Mouse (Mus musculus): Measurements from ENCODE around the gene Tfrc.

DNA sequence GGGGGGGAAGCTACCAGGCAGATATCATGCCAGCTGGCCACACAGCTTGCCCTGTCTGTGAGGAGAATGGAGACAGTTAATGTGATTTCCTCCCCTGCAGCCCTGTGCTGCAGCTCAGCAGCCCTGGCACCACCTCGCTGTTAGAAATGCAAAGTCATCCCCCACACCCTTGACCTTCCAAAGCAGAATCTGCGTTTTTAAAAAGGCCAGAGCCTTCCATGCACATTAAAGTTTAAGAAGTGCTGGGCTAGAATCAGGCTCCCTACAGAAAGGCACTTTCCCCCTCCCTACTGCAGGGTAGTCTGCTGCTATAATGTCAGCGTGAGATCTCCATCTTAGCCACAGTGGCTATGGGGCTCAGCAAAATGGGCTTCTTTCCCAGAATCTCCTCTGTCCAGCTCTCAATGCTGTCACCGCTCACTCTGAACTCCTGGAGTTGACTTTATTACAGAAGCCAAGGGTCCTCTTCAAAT, 10.8 kb upstream of the Tfrc start:
- TF ChIP-seq RCOR1 (conservative IDR thresholded peaks at IDR 0.05; ENCODE audit: low read depth, low read length) (no peak), CTCF (conservative IDR thresholded peaks at IDR 0.05 in 1 of 2, IDR thresholded peaks at IDR 0.05 in 1 of 2; ENCODE audit: low read depth in 2 of 2, low read length in 2 of 2) (no peak), EP300 (IDR thresholded peaks at IDR 0.05; ENCODE audit: low read length) (no peak), POLR2A (IDR thresholded peaks at IDR 0.05; ENCODE audit: low read depth, low read length) (no peak), MXI1 (IDR thresholded peaks at IDR 0.05; ENCODE audit: low read depth, low read length) (no peak), E2F4 (IDR thresholded peaks at IDR 0.05; ENCODE audit: insufficient replicate concordance, low read depth, low read length) (no peak), MEF2A (IDR thresholded peaks at IDR 0.05; ENCODE audit: borderline replicate concordance, low read depth, low read length) (no peak), ZKSCAN1 (IDR thresholded peaks at IDR 0.05; ENCODE audit: borderline replicate concordance, low read depth, low read length) (no peak)
